In genomic region chr16:48867690-48868089, GRCm38 (mm10) we compare ENCODE assay signal across 29 mouse cellular contexts. TPM values are rescaled to one million over a fixed set of nuclear protein-coding genes. Genes with fewer than 3 reads are reported as not detected.
"Had no signal": no experiment of that assay in that cellular context is flagged by ENCODE, and none has a peak within 500 bp of the region (broad histone marks: within the 10 kb centered on the region; RNA-seq: fewer than 3 reads in every experiment).

No protein-coding gene starts in this region.

- H3K4me2 ChIP-seq: lung, embryonic 15.5 days; midbrain, embryonic 12.5 days; neural tube, embryonic 13.5 days; neural tube, embryonic 15.5 days; stomach, embryonic 15.5 days had no signal

- H3K9me3 ChIP-seq: lung, embryonic 15.5 days; midbrain, embryonic 10.5 days; midbrain, embryonic 12.5 days; neural tube, embryonic 13.5 days; neural tube, embryonic 15.5 days; stomach, embryonic 15.5 days had no signal

- H3K9ac ChIP-seq: lung, embryonic 15.5 days; midbrain, embryonic 12.5 days; neural tube, embryonic 13.5 days; neural tube, embryonic 15.5 days; stomach, embryonic 15.5 days had no signal

- H3K36me3 ChIP-seq: lung, embryonic 15.5 days; midbrain, embryonic 10.5 days; midbrain, embryonic 12.5 days; neural tube, embryonic 13.5 days; neural tube, embryonic 15.5 days; stomach, embryonic 15.5 days had no signal

- H3K4me3 ChIP-seq: lung, embryonic 15.5 days; midbrain, embryonic 10.5 days; midbrain, embryonic 12.5 days; myocyte; neural tube, embryonic 13.5 days; neural tube, embryonic 15.5 days; stomach, embryonic 15.5 days had no signal

- ATAC-seq: lung, postnatal 0 days; midbrain, embryonic 16.5 days had no signal

- H3K27ac ChIP-seq: lung, embryonic 15.5 days; midbrain, embryonic 10.5 days; midbrain, embryonic 12.5 days; neural tube, embryonic 13.5 days; neural tube, embryonic 15.5 days; stomach, embryonic 15.5 days; stomach, postnatal 0 days had no signal

- H3K27me3 ChIP-seq: lung, embryonic 15.5 days; midbrain, embryonic 12.5 days; neural tube, embryonic 13.5 days; neural tube, embryonic 15.5 days; stomach, embryonic 15.5 days had no signal

- H3K4me1 ChIP-seq: lung, embryonic 15.5 days; midbrain, embryonic 10.5 days; midbrain, embryonic 12.5 days; neural tube, embryonic 13.5 days; neural tube, embryonic 15.5 days; stomach, embryonic 15.5 days had no signal

- DNase-seq: lung, adult 2 months; lung, postnatal 14 days; lung, postnatal 36 days; midbrain, embryonic 14.5 days; retina, postnatal 1 day; right cerebral cortex, adult 18-20 months; right cerebral cortex, postnatal 25 days; right cerebral cortex, postnatal 4 days; spleen, adult 18-20 months; thymus, adult 2 months; thymus, postnatal 25 days; thymus, postnatal 4 days had no signal

RNA-seq across cellular contexts. Expression of gene Retnlg, which starts 4.7 kb away (rescaled TPM):
- total RNA-seq: liver, adult 2 months; megakaryocyte-erythroid progenitor cell, adult 5-6 weeks had no signal
- polyA plus RNA-seq: midbrain, embryonic 10.5 days; midbrain, embryonic 12.5 days; midbrain, embryonic 16.5 days; myocyte; neural tube, embryonic 11.5 days; testis, adult 2 months had no signal

RNA-seq across cellular contexts. Expression of gene Retnla, which starts 25.3 kb away (rescaled TPM):
- total RNA-seq: megakaryocyte, adult 5-6 weeks; megakaryocyte-erythroid progenitor cell, adult 5-6 weeks had no signal
- polyA plus RNA-seq: liver, adult 2 months; midbrain, embryonic 10.5 days; midbrain, embryonic 12.5 days; midbrain, embryonic 14.5 days; midbrain, embryonic 16.5 days; myocyte; neural tube, embryonic 11.5 days; neural tube, embryonic 13.5 days; neural tube, embryonic 15.5 days; stomach, embryonic 15.5 days; stomach, postnatal 0 days had no signal

RNA-seq across cellular contexts. Expression of gene Retnlb, which starts 51.0 kb away (rescaled TPM):
- total RNA-seq: liver, adult 2 months; megakaryocyte, adult 5-6 weeks; megakaryocyte-erythroid progenitor cell, adult 5-6 weeks had no signal
- polyA plus RNA-seq: liver, adult 2 months; lung, adult 2 months; midbrain, embryonic 10.5 days; midbrain, embryonic 12.5 days; midbrain, embryonic 14.5 days; midbrain, embryonic 16.5 days; myocyte; neural tube, embryonic 11.5 days; neural tube, embryonic 13.5 days; neural tube, embryonic 15.5 days; small intestine, adult 2 months; stomach, embryonic 15.5 days; stomach, postnatal 0 days; testis, adult 2 months; urinary bladder, adult 2 months had no signal
